Mouse (Mus musculus) forebrain, embryonic 10.5 days (tissue): ENCODE measurements around the gene Spint5. TPM values are rescaled to one million over a fixed set of nuclear protein-coding genes. Genes with fewer than 3 reads are reported as not detected.

Source experiments
- DNase-seq: peaks from one replicate; pipeline ENCODE4 v3.0.0-alpha.2; 2017; ENCODE audit warnings: low spot score; ENCODE audit errors: extremely low spot score
- H3K27ac ChIP-seq: fragments of 300-500 bp; sonication (generic); 2 replicates; pipeline ENCODE4 v1.5.1; 2016; ENCODE audit warnings: mild to moderate bottlenecking
- H3K27me3 ChIP-seq: fragments of 300-500 bp; sonication (generic); 2 replicates; pipeline ENCODE4 v1.6.1; 2016; ENCODE audit warnings: mild to moderate bottlenecking; ENCODE audit not compliant: poor library complexity, severe bottlenecking
- H3K36me3 ChIP-seq: fragments of 300-500 bp; sonication (generic); replicated peaks from 2 replicates; pipeline ENCODE4 v1.6.1; 2016; ENCODE audit warnings: mild to moderate bottlenecking, moderate library complexity
- H3K4me1 ChIP-seq: fragments of 300-500 bp; sonication (generic); 2 replicates; pipeline ENCODE4 v1.6.1; 2016
- H3K4me3 ChIP-seq: fragments of 300-500 bp; sonication (generic); 2 replicates; pipeline ENCODE4 v1.5.1; 2016; ENCODE audit warnings: mild to moderate bottlenecking, moderate library complexity
- H3K9me3 ChIP-seq: fragments of 300-500 bp; sonication (generic); 2 replicates; pipeline ENCODE4 v1.6.1; 2016; ENCODE audit warnings: mild to moderate bottlenecking, moderate library complexity
- WGBS: fragments of 180-500 bp; shearing (Covaris S2); methylation state at CpG from one replicate; pipeline ENCODE4 v1.1.7; 2016; 5-methylcytosine and 5-hydroxymethylcytosine counted together
- polyA plus RNA-seq: library from polyadenylated mRNA; unstranded; fragments of >200 nt; fragmentation: Nextera tagmentation; extraction: Ambion mirVana; gene quantifications from 2 replicates; pipeline ENCODE4 v1.2.1, GENCODE M21; 2016

The Spint5 gene
- polyA plus RNA-seq, 1 experiment from 2014 or later, result not detected

- Histone ChIP-seq H3K27me3 (no peaks in the 10 kb centered on the region), H3K27ac (no peak overlapping the region), H3K9me3 (no peaks in the 10 kb centered on the region), H3K4me3 (no peak overlapping the region), H3K4me1 (peaks cover 8% of the 10 kb centered on the region), H3K36me3 (peaks cover 77% of the 10 kb centered on the region)
- DNase-seq, result no peak
- 86% methylated on average over 3 of the region's 3 CpGs for WGBS
These were observed 50.7 kb downstream of the Spint5 start for GRCm38 (mm10) chr2:164765841-164766240.

Other genes starting within 250 kb of the Spint5 start
- not detected in 2 replicates for gene Trp53tg5, start 241.6 kb upstream of the Spint5 start, polyA plus RNA-seq
- 3.1 and 4.8 TPM in 2 replicates for gene Dbndd2, start 229.2 kb upstream of the Spint5 start, polyA plus RNA-seq
- gene Pigt, start 217.8 kb upstream of the Spint5 start, polyA plus RNA-seq, result 38.5 and 42.0 TPM in 2 replicates
- 57.8 and 71.3 TPM in 2 replicates for gene Wfdc2, start 152.9 kb upstream of the Spint5 start, polyA plus RNA-seq
- not detected in 2 replicates for gene Spint3, start 141.8 kb upstream of the Spint5 start, polyA plus RNA-seq
- gene Wfdc6a, start 129.9 kb upstream of the Spint5 start, polyA plus RNA-seq, result not detected in 2 replicates
- not detected in 2 replicates for gene Eppin, start 121.7 kb upstream of the Spint5 start, polyA plus RNA-seq
- gene Wfdc6b, start 101.8 kb upstream of the Spint5 start, polyA plus RNA-seq, result not detected in 2 replicates
- not detected in 2 replicates for gene Wfdc8, start 101.7 kb upstream of the Spint5 start, polyA plus RNA-seq
- not detected in 2 replicates for gene Wfdc16, start 76.5 kb upstream of the Spint5 start, polyA plus RNA-seq
- not detected in 2 replicates for gene Wfdc10, start 59.3 kb upstream of the Spint5 start, polyA plus RNA-seq
- not detected in 2 replicates for gene Wfdc9, start 58.7 kb upstream of the Spint5 start, polyA plus RNA-seq
- gene Wfdc11, start 41.2 kb upstream of the Spint5 start, polyA plus RNA-seq, result not detected in 2 replicates
- gene Wfdc13, start 30.2 kb upstream of the Spint5 start, polyA plus RNA-seq, result not detected in 2 replicates
- gene Spint4, start 16.8 kb upstream of the Spint5 start, polyA plus RNA-seq, result not detected in 2 replicates
- gene Wfdc3, start 30.6 kb downstream of the Spint5 start, polyA plus RNA-seq, result 0.61 and 1.0 TPM in 2 replicates
- 80.6 and 81.1 TPM in 2 replicates for gene Dnttip1, start 30.7 kb downstream of the Spint5 start, polyA plus RNA-seq
- 638 and 648 TPM in 2 replicates for gene Ube2c, start 54.6 kb downstream of the Spint5 start, polyA plus RNA-seq
- gene Tnnc2, start 64.7 kb downstream of the Spint5 start, polyA plus RNA-seq, result not detected in 2 replicates
- gene Snx21, start 70.5 kb downstream of the Spint5 start, polyA plus RNA-seq, result 10.4 and 11.0 TPM in 2 replicates
- gene Acot8, start 89.6 kb downstream of the Spint5 start, polyA plus RNA-seq, result 15.3 and 16.3 TPM in 2 replicates
- 8.6 and 9.2 TPM in 2 replicates for gene Zswim3, start 89.8 kb downstream of the Spint5 start, polyA plus RNA-seq
- 25.5 and 25.9 TPM in 2 replicates for gene Zswim1, start 107.4 kb downstream of the Spint5 start, polyA plus RNA-seq
- gene Spata25, start 113.2 kb downstream of the Spint5 start, polyA plus RNA-seq, result 0.19 TPM in 1 of 2 replicates, not detected in the other
- 77.8 and 80.4 TPM in 2 replicates for gene Ctsa, start 117.6 kb downstream of the Spint5 start, polyA plus RNA-seq
- 3.9 and 4.5 TPM in 2 replicates for gene Neurl2, start 118.2 kb downstream of the Spint5 start, polyA plus RNA-seq
- 36.6 and 40.0 TPM in 2 replicates for gene Pltp, start 142.4 kb downstream of the Spint5 start, polyA plus RNA-seq
- gene Pcif1, start 164.0 kb downstream of the Spint5 start, polyA plus RNA-seq, result 78.3 and 84.6 TPM in 2 replicates
- 16.0 and 16.6 TPM in 2 replicates for gene Zfp335, start 196.5 kb downstream of the Spint5 start, polyA plus RNA-seq
- gene Mmp9, start 225.5 kb downstream of the Spint5 start, polyA plus RNA-seq, result 0.45 TPM in 1 of 2 replicates, not detected in the other
- gene Slc12a5, start 245.5 kb downstream of the Spint5 start, polyA plus RNA-seq, result 0.92 and 0.93 TPM in 2 replicates